ENCODE assay signal across 8 mouse cellular contexts in genomic region chr2:166995796-166996532, GRCm38 (mm10). TPM values are rescaled to one million over a fixed set of nuclear protein-coding genes. Genes with fewer than 3 reads are reported as not detected.
DNase-seq lines count a peak whose midpoint lies in the region; ATAC-seq and TF ChIP-seq lines count a peak whose summit lies in the region.

Stau1 (minus strand) TSS chr2:166996299.

- WGBS in embryonic facial prominence, embryonic 14.5 days = under 1% methylated on average over 36 of the region's 88 CpGs
- under 1% methylated on average over 79 of the region's 88 CpGs for WGBS in heart, adult 2 months
- WGBS in limb, embryonic 13.5 days = under 1% methylated on average over 82 of the region's 88 CpGs
- WGBS in midbrain, embryonic 16.5 days = under 1% methylated on average over 78 of the region's 88 CpGs

- 0 out of 2 replicates have a peak, but pooled peaks have one; percentile 37 for TF ChIP-seq EP300 in heart, adult 2 months (IDR thresholded peaks at IDR 0.05; ENCODE audit: insufficient read depth, low read depth, low read length)

- peak within 1 kb of the TSS; percentile 84 for H3K4me3 ChIP-seq in embryonic facial prominence, embryonic 14.5 days (ENCODE audit: low read depth, low read length)
- H3K4me3 ChIP-seq in heart, adult 2 months = peak within 1 kb of the TSS; percentile 87
- peak within 1 kb of the TSS; percentile 97 for H3K4me3 ChIP-seq in limb, embryonic 13.5 days
- H3K4me3 ChIP-seq in midbrain, embryonic 16.5 days (ENCODE audit: low read depth, low read length) = peak within 1 kb of the TSS; percentile 92

- TF ChIP-seq POLR2A in heart, adult 2 months (IDR thresholded peaks at IDR 0.05; ENCODE audit: insufficient read depth, low read depth, low read length) = peak; percentile 85

- TF ChIP-seq CTCF in heart, adult 2 months (IDR thresholded peaks at IDR 0.05) = no peak

- peak within 1 kb of the TSS; percentile 92 for H3K4me2 ChIP-seq in embryonic facial prominence, embryonic 14.5 days (ENCODE audit: low read depth, low read length)
- peak within 1 kb of the TSS; percentile 97 for H3K4me2 ChIP-seq in limb, embryonic 13.5 days (replicated peaks)
- peak within 1 kb of the TSS; percentile 91 for H3K4me2 ChIP-seq in midbrain, embryonic 16.5 days (ENCODE audit: low read length)

- peak within 1 kb of the TSS; percentile 99 for H3K9ac ChIP-seq in embryonic facial prominence, embryonic 14.5 days (ENCODE audit: low read depth, low read length)
- H3K9ac ChIP-seq in heart, adult 2 months (ENCODE audit: low read depth, low read length) = peak within 1 kb of the TSS; percentile 96
- H3K9ac ChIP-seq in limb, embryonic 13.5 days = peak within 1 kb of the TSS; percentile 98
- peak within 1 kb of the TSS; percentile 97 for H3K9ac ChIP-seq in midbrain, embryonic 16.5 days (ENCODE audit: low read depth, low read length)

- H3K9me3 ChIP-seq in embryonic facial prominence, embryonic 14.5 days (ENCODE audit: control insufficient read depth, low read length) = no peaks in the 10 kb centered on the region
- no peaks in the 10 kb centered on the region for H3K9me3 ChIP-seq in limb, embryonic 13.5 days
- H3K9me3 ChIP-seq in midbrain, embryonic 16.5 days (replicated peaks; ENCODE audit: control insufficient read depth, low read length, poor library complexity, severe bottlenecking) = no peaks in the 10 kb centered on the region

- no peaks in the 10 kb centered on the region; the same call in 1 of the 2 replicates for H3K79me2 ChIP-seq in heart, adult 2 months (replicated peaks; ENCODE audit: control insufficient read depth, insufficient read depth, low read length)

- H3K27ac ChIP-seq in embryonic facial prominence, embryonic 14.5 days (replicated peaks; ENCODE audit: low read depth, low read length) = peak within 1 kb of the TSS; percentile 97
- H3K27ac ChIP-seq in heart, adult 2 months = peak within 1 kb of the TSS; percentile 93
- peak within 1 kb of the TSS; percentile 99 for H3K27ac ChIP-seq in limb, embryonic 13.5 days
- peak within 1 kb of the TSS; percentile 96 for H3K27ac ChIP-seq in midbrain, embryonic 16.5 days (ENCODE audit: low read length)

- peaks cover 25% of the 10 kb centered on the region for H3K4me1 ChIP-seq in embryonic facial prominence, embryonic 14.5 days (ENCODE audit: control insufficient read depth, insufficient read depth, low read length)
- H3K4me1 ChIP-seq in heart, adult 2 months (ENCODE audit: control insufficient read depth, insufficient read depth, low read length) = peaks cover 11% of the 10 kb centered on the region
- H3K4me1 ChIP-seq in limb, embryonic 13.5 days = peaks cover 46% of the 10 kb centered on the region
- H3K4me1 ChIP-seq in midbrain, embryonic 16.5 days (ENCODE audit: control insufficient read depth, insufficient read depth, low read length) = peaks cover 35% of the 10 kb centered on the region

- intact Hi-C loops in heart, adult 2 months (cut with DNase I) = loop anchor here (1.0 to 5.0 kb wide), 2 partner anchors 19 to 66 kb away; partner anchors contain the start of genes Ddx27 and Znfx1

- H3K27me3 ChIP-seq in embryonic facial prominence, embryonic 14.5 days (replicated peaks; ENCODE audit: control insufficient read depth, insufficient read depth, low read length) = no peaks in the 10 kb centered on the region
- no peaks in the 10 kb centered on the region for H3K27me3 ChIP-seq in heart, adult 2 months (ENCODE audit: control insufficient read depth, insufficient read depth, low read length)
- no peaks in the 10 kb centered on the region for H3K27me3 ChIP-seq in limb, embryonic 13.5 days
- no peaks in the 10 kb centered on the region for H3K27me3 ChIP-seq in midbrain, embryonic 16.5 days (ENCODE audit: control insufficient read depth, insufficient read depth, low read depth, low read length)

- DNase-seq in 3T3-L1 (ENCODE audit: low read depth, low spot score) = peak; percentile 97
- DNase-seq in adrenal gland, postnatal 4 days (ENCODE audit: low spot score in 2 of 2) = peak; percentile 74 to 89
- DNase-seq in embryonic facial prominence, embryonic 14.5 days (ENCODE audit: low spot score) = peak; percentile 99
- peak; percentile 93 to 97 for DNase-seq in heart, adult 2 months
- DNase-seq in kidney, adult 8-10 months = peak; percentile 95 to 96
- DNase-seq in spleen, postnatal 10 days (ENCODE audit: low spot score in 2 of 2) = peak; percentile 84 to 96

- ATAC-seq in embryonic facial prominence, embryonic 14.5 days (ENCODE audit: low read depth) = peak; percentile 100
- peak; percentile 99 for ATAC-seq in limb, embryonic 13.5 days (ENCODE audit: low FRiP score, low read depth)
- peak; percentile 99 for ATAC-seq in midbrain, embryonic 16.5 days

- no peaks in the 10 kb centered on the region for H3K36me3 ChIP-seq in embryonic facial prominence, embryonic 14.5 days (ENCODE audit: control insufficient read depth, insufficient read depth, low read length)
- H3K36me3 ChIP-seq in heart, adult 2 months (ENCODE audit: control insufficient read depth, insufficient read depth, low read length) = peaks cover 17% of the 10 kb centered on the region
- no peaks in the 10 kb centered on the region for H3K36me3 ChIP-seq in limb, embryonic 13.5 days
- H3K36me3 ChIP-seq in midbrain, embryonic 16.5 days (ENCODE audit: control insufficient read depth, insufficient read depth, low read length) = no peaks in the 10 kb centered on the region

RNA-seq across cellular contexts. Expression of gene Stau1, which starts in this region (rescaled TPM):
- total RNA-seq in adrenal gland, postnatal 4 days (2021) = 10 to 100 TPM; 76.9 to 79.0 TPM
- 74.7 and 79.3 TPM in 2 replicates for polyA plus RNA-seq in embryonic facial prominence, embryonic 14.5 days (2014; fragmentation: Nextera tagmentation; extraction: Ambion mirVana)
- 10 to 100 TPM; 40.2 to 44.9 TPM for total RNA-seq in heart, adult 2 months (2021)
- 27.7 and 34.5 TPM in 2 replicates for polyA plus RNA-seq in heart, adult 2 months (2012; rRNA removed)
- 108 and 114 TPM in 2 replicates for polyA plus RNA-seq in limb, embryonic 13.5 days (2015; fragmentation: Nextera tagmentation; extraction: Ambion mirVana)
- polyA plus RNA-seq in midbrain, embryonic 16.5 days (2015; fragmentation: Nextera tagmentation; extraction: Ambion mirVana) = 116 and 122 TPM in 2 replicates

Comparison
In these comparisons a context has a peak if more than half of its experiments do, and no peak if none do; other contexts are left out.
1. Peak in every context shown above with its lines: DNase-seq, ATAC-seq, H3K4me3 ChIP-seq and H3K27ac ChIP-seq.